Mouse (Mus musculus) right cerebral cortex, postnatal 4 days (tissue): ENCODE results near the gene Hoxc11.

Experiments used
- DNase-seq: peaks from one replicate; pipeline ENCODE4 v3.0.0-alpha.2; 2022

The Hoxc11 gene

DNA sequence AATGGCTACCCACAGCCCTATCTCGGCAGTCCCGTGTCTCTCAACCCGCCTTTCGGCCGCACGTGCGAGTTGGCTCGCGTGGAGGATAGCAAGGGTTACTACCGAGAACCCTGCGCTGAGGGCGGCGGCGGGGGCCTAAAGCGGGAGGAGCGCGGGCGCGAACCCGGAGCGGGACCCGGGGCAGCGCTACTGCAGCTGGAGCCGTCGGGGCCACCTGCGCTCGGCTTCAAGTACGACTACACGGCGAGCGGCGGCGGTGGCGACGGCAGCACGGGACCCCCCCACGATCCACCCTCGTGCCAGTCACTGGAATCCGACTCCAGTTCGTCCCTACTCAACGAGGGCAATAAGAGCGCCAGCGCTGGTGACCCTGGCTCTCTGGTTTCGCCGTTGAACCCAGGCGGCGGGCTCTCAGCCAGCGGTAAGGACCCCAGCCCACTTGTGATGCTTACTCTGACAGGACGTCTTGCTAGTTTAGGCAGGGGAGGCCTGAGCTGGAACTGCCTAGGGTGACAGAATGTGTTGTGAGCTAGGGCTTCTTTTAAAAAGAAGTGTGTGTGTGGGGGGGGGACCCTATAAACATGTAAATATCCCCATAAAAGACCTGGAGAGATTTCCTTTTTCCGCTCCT lies 17.1 kb upstream of the Hoxc11 start:
- no peak for DNase-seq

DNA sequence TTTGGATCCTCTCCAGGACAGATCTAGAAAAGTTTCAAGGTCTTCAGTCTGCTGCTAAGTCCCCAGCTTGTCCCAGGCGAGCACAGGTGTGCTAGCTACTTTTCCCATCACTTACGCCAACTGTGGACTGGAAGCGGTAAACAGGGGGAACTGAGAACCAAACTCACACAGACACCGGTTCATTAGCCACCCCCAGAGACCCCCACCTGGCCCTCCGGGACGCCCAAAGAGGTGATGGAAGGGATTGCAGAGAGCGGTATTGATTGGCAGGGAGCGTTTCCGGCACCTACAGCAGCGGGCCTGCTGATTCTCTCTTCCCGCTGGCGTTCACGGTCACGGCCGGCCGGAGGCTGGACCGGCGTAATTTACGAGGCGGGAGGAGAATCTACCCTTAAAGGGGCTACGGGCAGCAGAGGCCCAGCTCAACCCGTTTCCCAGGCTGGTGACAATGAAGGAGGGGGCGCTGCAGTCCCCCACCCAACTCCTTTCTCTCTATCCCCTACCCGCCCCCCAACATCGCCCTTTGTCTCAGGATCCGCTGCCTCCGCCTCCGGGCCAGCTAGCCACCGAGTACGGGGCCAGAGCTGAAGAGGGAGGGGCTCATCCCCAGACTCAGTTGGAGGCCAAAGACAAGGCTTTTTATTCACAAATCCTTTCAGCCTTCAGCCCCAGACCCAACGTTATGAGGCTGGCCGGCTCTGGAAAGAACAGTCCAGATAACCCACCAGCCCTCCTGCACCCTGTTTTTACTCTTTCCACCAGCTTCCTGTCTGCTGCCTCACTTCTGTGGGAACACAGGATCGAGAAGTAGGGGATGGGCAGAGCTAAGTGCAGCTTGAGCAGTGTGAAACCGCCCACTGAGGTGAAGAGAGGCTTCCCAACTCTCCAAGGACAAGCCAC lies 14.7 kb upstream of the Hoxc11 start:
- no peak for DNase-seq

DNA sequence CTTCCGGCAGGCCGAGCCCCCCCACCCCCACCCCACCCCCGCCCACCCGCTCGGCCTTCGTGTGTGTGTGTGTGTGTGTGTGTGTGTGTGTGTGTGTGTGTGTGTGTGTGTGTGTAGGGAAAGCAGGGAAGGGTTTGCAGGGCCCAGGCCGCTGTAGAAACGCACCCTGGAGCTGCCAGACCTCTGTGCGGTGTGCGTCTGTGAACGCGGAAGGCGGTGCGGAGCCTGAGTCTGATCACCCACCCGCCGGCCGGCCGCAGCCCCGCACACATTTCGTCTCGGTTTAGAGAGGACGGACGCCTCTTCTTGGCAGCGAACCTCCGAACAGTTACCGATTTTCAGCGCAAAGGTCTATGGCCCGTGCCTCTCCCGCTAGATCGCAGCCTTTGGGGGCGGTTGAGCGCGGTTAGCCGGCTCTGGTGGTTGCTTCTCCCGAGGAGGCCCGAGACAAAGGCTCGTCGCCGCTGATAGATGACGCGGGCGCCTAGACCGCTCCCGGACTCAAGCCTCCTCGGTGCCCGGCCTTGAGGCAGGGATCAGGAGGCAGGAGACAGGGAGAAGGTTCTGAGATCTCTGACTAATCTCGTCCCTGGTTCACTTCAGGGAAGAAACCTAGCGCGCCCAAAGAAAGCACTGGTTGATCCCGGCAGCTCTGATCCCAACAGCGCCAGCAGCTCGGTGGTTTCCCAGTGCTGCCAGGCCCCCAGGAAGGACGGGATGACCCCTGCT lies 11.3 kb upstream of the Hoxc11 start:
- DNase-seq, result no peak

DNA sequence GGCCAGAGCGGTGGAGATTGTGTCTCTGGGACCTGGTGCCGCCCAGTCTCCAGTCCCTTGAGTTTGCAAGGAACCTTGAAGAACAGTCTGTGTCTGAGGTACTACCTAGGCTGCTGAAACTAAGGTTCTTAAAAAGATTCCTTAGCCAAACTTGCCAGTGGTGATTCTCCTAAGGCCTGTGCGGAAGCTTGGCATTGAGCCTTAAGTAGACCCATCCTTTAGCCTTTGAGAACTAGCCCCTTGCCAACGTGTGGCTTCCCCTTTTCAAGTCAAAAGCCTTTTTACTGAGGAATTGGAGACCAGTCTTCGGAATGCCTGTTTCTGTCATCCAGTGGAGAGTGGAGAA lies 10.8 kb upstream of the Hoxc11 start:
- no peak for DNase-seq

DNA sequence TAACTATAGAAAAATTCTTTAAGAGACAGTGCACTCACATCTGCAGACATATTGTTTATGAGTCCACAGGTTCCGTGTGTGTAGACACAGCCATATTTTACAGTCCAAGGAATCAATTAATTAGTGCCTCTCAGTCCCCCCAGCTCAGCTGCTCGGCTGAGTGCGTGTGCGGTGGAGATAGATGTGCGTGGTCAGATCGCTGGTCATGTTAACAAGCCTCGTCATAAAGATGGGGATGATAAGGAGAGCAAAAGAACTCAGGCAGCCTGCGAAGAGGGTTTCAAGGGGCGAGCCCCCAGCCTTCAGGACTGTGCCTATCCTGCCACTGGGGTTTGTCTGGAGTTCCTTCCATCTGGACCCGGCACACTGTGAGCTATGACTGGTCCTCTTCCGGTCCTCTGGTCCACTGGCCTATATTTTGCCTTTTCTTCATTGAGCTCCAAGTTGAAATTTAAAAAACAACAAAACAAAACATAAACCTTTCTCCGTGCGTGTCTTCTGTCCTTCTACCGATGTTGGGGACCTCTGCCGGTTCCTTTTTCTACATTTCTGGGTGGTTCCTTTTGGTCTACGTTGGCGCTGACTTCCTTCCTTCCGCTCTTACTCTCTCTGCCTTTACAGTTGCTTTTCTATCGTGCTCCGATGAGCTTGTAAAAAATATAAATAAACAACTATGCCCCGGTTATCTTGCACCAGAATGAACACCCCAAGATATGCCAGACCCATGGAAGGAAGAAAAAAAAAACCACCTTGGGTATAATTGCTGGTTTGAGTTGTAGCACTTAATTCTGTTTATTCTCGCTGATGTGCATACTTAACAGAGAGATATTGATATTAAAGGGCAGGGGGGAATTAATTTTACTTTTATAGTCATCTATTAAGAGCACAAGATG lies 8.8 kb upstream of the Hoxc11 start:
- DNase-seq, result no peak

DNA sequence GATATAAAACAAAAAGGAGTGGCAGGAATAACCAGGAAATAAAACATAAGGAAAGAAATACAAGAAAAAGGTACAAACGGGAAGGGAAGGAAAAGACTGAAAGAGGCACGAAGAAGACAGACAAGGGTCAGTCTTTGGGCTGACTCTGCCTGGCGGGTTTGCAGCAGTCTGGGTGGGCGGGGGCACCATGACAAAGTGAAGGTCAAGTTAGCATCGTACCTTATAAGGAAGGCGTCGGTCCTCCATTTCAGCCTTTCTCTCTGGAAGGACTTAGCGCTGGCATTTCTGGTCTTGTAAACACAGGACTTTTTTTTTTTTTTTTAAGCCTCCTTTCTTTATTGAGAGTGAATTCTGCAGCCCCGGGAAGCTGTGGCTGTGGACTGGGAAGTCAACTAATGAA lies 7.0 kb upstream of the Hoxc11 start:
- no peak for DNase-seq

DNA sequence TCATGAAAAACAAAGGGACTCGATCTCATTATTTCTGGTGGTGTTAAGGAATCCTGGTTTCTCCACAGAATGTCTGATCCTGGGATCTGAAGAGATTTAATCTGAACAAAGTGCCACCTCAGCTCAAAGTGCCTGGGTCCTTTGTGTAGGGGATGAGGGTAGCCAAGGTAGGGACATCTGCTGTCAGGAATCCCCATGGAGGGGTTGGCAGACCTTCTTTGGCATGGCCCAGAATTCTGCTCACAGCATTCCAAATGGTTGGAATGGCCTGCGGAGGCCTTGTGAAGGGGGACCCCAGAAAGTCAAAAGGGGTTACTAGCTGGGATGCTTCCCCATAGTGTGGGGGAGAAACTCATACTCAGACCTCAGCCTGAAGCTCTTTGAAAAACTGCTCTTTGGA lies 5.4 kb upstream of the Hoxc11 start:
- DNase-seq, result no peak

DNA sequence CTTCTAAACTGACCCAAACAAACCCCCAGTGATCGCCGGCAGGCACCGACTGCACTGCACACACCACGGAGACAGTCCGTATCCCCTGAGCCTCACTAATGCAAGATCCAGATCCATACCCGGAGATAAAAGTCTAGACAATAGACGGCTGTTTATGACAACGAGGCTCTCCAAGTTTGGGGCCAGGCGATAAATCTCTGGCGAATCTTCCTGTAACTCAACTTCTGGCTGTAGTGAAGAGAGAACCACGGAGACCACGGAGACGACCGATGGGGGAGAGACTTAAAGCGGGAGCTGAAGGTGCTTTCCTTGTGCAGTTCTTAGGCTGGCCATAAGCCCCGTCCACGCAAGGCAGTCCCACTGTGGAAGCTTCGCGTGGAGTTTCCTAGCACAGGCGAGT lies 4.5 kb upstream of the Hoxc11 start:
- DNase-seq, result no peak

DNA sequence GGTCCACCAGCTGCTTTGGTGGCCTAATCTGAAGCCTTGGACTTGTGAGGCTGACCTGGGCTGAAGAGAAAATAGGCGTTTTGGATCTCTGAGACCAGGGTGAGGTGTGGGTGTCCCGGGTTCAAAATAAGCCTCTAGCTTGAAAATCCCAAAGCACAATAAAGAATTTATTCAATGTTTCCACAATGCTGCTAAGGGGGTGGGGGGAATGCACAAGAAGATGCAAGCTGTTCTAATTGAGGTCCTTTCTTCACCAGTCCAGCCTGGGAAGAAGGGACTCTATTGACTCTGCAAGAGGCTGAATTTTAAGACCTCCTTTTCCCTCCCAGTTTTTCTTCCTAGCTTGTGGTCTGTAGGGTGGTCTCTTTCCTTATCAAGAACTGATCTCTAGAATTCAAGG lies 3.4 kb upstream of the Hoxc11 start:
- no peak for DNase-seq

DNA sequence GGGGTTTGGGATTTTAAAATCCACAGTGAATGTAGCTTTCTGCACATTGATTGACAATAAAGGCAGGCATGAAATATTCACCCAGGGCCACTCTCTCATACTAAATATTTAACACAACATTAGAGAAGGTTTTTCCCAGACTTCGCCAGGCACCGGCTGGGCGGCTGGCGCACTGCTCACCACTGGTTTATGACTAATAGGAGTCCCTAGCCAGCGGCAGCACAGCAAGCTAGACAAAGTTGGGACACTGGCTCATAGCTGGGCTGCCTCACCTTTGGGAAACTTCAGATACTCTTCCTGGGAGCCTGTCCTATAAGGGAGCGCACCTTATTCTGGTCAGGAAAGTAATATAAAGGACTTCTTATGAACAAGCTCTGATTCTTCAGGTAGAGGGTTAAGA lies 666 bp upstream of the Hoxc11 start:
- no peak for DNase-seq

DNA sequence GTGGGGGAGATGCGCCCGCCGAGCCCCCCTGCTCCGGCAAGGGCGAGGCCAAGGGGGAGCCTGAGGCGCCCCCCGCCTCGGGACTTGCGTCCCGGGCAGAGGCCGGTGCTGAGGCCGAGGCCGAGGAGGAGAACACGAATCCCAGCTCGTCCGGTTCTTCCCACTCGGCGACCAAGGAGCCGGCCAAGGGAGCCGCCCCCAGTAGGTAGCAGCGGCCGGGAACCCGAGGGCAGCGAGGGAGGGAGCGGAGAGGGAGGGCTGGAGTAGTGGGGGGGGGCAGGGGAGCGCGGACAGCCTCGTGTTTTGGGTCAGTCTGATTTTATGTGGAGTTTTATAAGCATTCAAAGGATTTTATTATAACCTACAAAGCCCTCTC lies 768 bp downstream of the Hoxc11 start:
- DNase-seq, result no peak

DNA sequence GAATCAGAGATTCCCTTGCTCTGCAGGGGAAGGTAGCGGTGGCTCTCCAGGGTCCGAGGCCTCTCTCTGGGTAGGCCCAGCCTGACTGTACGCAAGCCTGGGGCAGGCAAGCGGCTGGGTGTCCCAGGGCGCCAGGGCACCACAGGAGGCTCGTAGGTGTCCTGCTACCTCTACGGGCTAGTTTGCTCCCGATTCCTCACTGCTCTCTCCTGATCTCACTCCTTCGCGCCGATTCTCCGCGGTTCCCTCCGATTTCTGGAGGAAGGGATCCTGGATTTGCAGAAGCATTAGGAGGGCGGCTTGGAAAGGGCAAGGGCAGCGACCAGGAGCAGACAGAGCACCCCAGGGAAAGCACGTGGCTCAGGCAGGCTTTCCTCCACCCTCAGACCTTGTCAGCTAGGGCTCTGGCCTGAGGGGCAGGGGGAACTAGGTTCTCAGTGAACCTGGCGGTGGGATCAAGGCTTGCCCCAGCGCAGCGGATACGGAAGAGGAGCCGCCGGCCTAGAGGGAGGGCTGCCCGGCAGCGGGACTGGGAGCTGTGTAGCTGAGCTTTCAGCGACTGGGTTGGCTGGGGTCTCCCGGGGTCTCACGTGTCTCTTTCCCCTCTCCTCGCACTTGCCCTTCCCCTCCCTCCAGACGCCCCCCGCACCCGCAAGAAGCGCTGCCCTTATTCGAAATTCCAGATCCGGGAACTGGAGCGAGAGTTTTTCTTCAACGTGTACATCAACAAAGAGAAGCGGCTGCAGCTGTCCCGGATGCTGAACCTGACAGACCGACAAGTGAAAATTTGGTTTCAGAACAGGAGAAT lies 1.8 kb downstream of the Hoxc11 start:
- DNase-seq, result no peak

DNA sequence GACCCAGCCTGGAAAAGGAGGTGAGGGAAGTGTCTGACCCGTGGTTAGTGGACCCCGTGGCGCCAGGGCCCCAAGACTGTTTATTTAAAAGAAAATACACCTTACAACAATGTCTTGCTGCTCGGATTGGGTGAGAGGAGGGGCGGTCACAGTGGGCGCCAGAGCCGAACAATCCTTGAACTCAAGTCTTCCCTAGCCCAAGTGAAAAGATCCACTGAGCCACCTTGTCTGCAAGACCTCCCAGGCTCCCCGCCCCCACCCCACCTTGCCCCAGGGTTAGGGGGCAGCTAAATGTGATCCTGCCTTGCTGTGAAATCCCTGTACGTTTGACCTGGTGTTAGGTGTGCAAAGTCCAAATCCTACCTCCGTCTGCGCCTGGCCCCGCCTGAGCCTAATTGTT lies 2.7 kb downstream of the Hoxc11 start:
- no peak for DNase-seq

DNA sequence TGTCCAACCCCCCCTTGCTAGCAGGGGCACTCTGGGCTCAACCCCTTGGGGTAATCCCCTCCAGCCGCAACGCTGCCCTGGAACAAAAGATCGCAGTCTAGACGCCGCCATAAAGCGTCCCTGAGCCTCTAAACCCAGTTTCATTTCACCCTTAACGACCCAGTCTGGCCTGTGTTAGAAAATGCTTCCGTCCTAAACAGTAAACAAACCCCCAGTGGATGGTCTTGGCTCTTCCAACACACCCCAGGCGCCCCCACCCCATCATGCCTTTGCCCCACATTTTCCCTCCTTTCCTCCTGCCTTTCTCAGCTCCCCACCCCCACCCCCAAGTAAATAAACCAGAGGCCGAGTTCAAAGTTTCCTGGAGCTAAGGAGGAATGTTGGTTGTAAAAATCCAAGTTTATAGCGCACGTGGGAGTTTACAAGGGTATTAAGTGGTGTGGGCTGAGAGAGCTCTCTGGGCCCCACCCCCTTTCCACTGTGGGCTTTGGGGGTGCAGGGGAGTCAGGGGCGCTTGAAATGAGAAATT lies 5.5 kb downstream of the Hoxc11 start:
- no peak for DNase-seq

DNA sequence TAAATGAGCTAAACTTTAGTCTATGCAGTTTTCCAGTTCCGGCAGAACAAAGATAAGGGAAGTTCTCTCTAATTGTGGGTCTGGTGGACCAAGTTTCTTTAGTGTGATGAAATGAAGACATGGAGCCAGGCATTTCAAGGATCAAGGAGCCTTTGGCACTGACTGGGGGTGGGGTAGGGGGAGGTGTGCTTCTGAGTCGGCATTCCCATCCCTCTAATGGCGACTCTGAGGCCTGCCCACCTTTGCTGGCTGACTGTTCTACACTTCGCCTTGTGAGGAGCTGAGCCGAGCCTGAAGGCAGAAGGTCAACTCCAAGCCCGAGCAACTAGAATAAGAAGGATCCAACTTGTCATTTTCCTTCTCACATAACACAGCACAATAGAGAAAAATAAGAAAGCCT lies 7.5 kb downstream of the Hoxc11 start:
- DNase-seq, result no peak

DNA sequence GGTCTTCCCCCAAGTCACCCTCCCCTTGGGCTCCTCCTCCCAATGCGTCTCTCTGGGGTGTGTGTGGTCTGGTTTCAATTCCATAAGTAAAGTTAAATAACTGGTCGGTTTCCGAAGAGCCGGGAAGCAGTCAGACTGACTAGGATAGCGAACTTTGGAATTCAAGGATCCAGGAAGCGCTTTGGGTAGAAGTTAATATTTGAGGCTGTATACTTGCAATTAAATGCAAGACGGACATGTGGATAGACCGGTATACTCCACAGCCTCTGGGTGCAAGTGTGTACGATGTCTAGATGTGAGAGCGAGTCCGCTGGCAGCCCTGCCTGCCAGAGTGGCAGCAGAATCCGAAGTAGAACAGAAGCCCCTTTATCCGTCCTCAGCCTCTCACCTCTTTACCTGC lies 8.3 kb downstream of the Hoxc11 start:
- no peak for DNase-seq

DNA sequence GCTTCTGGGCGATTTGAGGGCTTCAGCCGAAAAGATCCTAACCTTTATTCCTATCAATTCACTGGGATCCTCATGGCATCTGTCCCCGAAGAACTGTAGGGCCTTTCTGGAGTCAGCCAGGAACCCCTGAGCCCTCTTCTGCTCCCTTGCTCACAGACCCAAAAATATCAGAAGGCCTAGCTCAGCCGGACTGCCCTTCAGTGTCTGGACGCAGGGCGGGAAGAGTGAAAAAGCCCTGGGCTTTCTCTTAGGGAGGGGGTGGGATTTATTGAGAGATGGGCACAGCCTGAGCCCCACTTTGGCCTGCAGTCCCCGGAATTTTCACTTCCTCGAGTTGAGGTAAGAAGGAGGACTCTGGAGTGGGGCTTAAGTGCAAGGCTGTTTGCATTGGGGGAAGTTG lies 9.0 kb downstream of the Hoxc11 start:
- DNase-seq, result no peak

DNA sequence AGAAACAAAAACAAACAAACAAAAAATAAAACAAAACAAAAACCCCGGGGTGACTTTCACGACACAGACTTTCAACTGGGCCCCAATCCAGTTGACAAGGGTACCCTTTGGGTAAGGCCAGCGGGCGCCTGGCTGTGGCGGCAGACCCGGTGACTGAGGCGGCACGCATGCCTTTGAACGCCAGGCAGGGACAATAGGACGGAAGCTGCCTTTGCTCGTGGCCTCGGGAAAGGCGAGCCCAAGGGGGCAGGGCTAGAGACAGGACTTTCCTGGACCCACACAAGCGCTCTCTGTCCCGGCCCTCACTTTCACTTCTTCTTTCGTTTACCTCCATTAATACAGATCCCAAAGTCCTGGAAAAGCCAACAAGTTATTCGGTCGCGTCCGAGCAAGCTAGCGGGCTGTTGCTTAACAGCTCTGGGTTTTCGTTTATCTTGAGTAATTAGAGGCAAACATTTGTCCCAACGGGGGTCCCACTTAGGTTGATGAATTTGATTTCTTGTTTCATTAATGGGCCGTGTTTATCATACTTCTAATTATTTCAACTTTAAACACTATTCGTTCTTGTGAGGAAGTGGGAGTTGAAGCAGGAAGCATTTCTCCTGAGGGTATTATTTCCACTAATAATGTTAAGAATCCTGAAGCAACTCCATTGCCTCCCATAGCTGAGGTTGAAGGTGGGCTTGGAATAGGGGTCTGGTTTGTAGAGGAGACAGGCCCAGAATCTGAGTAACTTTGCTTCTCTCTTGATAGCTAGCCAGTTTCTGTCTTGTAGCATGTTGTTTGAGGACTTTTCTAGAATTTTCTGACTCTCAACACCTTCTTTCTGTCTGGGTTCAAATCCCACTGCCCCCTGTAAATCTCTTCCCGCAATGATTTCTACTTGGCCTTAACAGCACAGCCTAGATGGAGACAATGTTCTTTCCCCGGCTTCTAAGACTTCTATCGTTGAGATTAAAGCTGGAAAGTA lies 9.7 kb downstream of the Hoxc11 start:
- DNase-seq, result no peak

DNA sequence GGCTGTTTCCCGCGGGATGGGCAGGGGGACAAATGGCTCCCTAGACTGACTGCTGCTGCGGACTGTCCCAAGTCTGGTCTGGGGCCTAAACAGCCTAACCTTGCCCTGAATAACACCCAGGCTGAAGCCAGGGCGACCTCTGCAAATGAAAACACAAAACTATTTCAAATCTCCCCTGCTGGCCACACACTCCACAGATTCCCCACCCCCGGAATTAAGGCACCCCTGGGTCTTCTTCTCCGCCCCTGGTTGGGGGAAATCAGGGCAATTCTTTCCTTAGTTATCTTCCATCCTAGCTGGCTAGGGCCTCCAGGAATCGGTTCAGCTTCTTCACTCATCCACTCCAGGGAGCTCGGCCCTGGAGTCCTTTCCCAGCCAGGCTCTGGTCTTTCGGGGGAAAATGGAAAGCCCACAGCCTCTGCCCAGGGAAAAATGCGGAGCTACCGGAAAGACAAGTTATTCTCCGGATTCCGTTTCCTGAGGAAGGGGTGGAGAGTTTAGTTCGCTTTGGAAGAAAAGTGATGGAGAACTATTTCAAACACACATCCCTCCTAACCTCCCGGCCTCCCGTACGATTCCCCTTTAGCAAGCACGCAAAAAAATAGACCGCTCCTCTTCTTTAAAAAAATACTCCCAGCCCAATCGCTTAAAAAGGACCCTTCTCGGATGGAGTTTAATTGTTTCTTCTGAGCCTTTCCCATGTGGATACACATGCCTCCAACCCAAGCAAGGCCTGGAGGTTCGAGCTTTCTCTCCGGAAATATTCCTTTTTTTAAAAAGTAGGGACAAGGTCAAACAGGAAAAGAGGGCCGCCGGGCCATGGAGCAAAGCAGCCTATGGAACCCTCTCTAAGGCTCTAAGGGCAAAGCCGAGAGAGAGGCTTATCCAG lies 11.0 kb downstream of the Hoxc11 start:
- no peak for DNase-seq
